ENCODE assay signal across 18 mouse cellular contexts in the genomic region with DNA sequence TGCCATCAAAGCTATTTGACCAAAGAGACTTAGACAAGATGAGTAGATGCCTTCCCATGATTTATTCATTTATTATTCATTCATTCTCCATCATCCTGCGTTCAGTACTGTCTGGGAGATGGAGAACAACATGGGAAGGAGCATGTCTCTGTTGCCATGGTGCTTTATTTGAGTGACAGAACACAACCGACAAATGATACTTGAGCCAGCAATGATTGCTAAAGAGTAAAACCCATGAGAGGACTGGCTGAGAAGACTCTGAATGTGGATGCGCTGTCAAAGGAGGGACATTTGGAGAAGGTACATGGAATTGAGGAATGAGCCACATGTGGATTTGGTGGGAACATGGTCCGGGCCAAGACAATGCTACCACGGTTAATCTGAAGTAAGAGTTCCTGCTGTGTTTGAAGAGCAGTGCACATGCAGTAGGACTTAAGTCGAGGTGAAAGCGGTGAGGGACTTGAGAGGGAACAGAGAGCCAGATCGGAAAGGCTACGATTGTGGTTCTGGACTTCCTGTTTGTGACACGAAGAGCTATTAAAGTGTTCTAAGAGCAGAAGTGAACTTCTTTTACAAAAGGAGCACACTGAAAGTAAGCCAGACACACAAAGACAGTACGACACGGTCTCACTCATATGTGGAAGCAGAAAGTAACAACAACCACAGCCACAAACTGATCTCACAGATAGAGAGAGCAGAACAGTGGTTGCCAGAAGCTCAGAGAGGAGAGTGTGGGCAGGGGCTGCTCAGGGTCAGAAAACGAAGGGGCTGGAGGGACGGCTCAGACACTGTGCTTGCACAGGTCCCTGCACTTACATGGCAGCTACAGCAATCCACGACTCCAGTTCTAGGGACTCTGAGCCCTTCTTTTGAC. TPM values are rescaled to one million over a fixed set of nuclear protein-coding genes. Genes with fewer than 3 reads are reported as not detected.
A peak's percentile ranks its signal among the peaks of the same experiment; 100 is the strongest.
DNase-seq lines count a peak whose midpoint lies in the region; ATAC-seq and TF ChIP-seq lines count a peak whose summit lies in the region.
"Had no signal": no experiment of that assay in that cellular context is flagged by ENCODE, and none has a peak within 500 bp of the region (broad histone marks: within the 10 kb centered on the region; RNA-seq: fewer than 3 reads in every experiment).

No protein-coding gene starts in this region.

- no peaks in the 10 kb centered on the region for H3K36me3 ChIP-seq in liver, embryonic 16.5 days (ENCODE audit: control insufficient read depth, insufficient read depth)
- no peaks in the 10 kb centered on the region for H3K36me3 ChIP-seq in small intestine, adult 2 months (ENCODE audit: control insufficient read depth, insufficient read depth, low read length)
- H3K36me3 ChIP-seq: heart, embryonic 15.5 days; limb, embryonic 13.5 days had no signal

- no peak for ATAC-seq in liver, embryonic 16.5 days (ENCODE audit: low read depth)
- ATAC-seq: forebrain, postnatal 0 days; hindbrain, postnatal 0 days had no signal

- TF ChIP-seq CTCF in bone marrow, adult 2 months (IDR thresholded peaks at IDR 0.05; ENCODE audit: control insufficient read depth, insufficient read depth, low read length) = no peak
- no peak for TF ChIP-seq CTCF in small intestine, adult 2 months (IDR thresholded peaks at IDR 0.05; ENCODE audit: extremely low read depth, insufficient read length, insufficient replicate concordance, low read depth, low read length)

- WGBS in bone marrow, adult 2 months = 17% methylated on average over 15 of the region's 15 CpGs
- 25% methylated on average over 15 of the region's 15 CpGs for WGBS in liver, embryonic 16.5 days (ENCODE audit: insufficient replicate concordance)
- 82% methylated on average over 15 of the region's 15 CpGs for WGBS in small intestine, adult 2 months

- H3K9ac ChIP-seq in liver, embryonic 16.5 days (ENCODE audit: low read depth, low read length) = peak overlapping the region; percentile 11
- H3K9ac ChIP-seq: forebrain, postnatal 0 days; heart, embryonic 15.5 days; limb, embryonic 13.5 days had no signal

- no peak for TF ChIP-seq POLR2A in bone marrow, adult 2 months (IDR thresholded peaks at IDR 0.05; ENCODE audit: borderline replicate concordance, control insufficient read depth, low read depth, low read length)
- no peak for TF ChIP-seq POLR2A in small intestine, adult 2 months (IDR thresholded peaks at IDR 0.05; ENCODE audit: low read depth, low read length)

- peak overlapping the region; percentile 87 for H3K27ac ChIP-seq in bone marrow, adult 2 months (ENCODE audit: control insufficient read depth, insufficient read depth, low read depth, low read length, poor library complexity)
- peak overlapping the region; percentile 10; the same call in 1 of the 2 replicates for H3K27ac ChIP-seq in liver, embryonic 16.5 days (ENCODE audit: low read length)
- peak overlapping the region; percentile 79 for H3K27ac ChIP-seq in small intestine, adult 2 months (ENCODE audit: insufficient read depth, low read depth, low read length)
- H3K27ac ChIP-seq: heart, embryonic 15.5 days; hindbrain, postnatal 0 days; limb, embryonic 13.5 days had no signal

- H3K27me3 ChIP-seq in liver, embryonic 16.5 days (ENCODE audit: control insufficient read depth, insufficient read depth, low read depth, low read length) = no peaks in the 10 kb centered on the region
- H3K27me3 ChIP-seq in small intestine, adult 2 months (ENCODE audit: control insufficient read depth, insufficient read depth, low read length) = no peaks in the 10 kb centered on the region
- H3K27me3 ChIP-seq: heart, embryonic 15.5 days; limb, embryonic 13.5 days had no signal

- peaks cover 3% of the 10 kb centered on the region; the same call in 1 of the 2 replicates for H3K4me1 ChIP-seq in bone marrow, adult 2 months (ENCODE audit: control insufficient read depth, insufficient read depth, low read length)
- no peaks in the 10 kb centered on the region; the same call in 1 of the 2 replicates for H3K4me1 ChIP-seq in liver, embryonic 16.5 days (ENCODE audit: control insufficient read depth, low read depth, low read length)
- H3K4me1 ChIP-seq in small intestine, adult 2 months (ENCODE audit: control insufficient read depth, insufficient read depth, insufficient read length, low read length) = peaks cover 4% of the 10 kb centered on the region; the same call in 1 of the 2 replicates
- H3K4me1 ChIP-seq: limb, embryonic 13.5 days had no signal

- no peaks in the 10 kb centered on the region for H3K9me3 ChIP-seq in liver, embryonic 16.5 days (replicated peaks; ENCODE audit: control insufficient read depth, low read length)
- H3K9me3 ChIP-seq: heart, embryonic 15.5 days; limb, embryonic 13.5 days had no signal

- no peak overlapping the region for H3K4me2 ChIP-seq in liver, embryonic 16.5 days (ENCODE audit: low read depth, low read length)
- H3K4me2 ChIP-seq: heart, embryonic 15.5 days; limb, embryonic 13.5 days had no signal

- intact Hi-C loops in heart, postnatal 14 days (cut with DNase I) = no loop called here

- peak; percentile 75 to 77 for DNase-seq in spleen, postnatal 36 days (ENCODE audit: low spot score in 2 of 2)
- no peak for DNase-seq in spleen, postnatal 14 days (ENCODE audit: low spot score in 2 of 2)
- no peak for DNase-seq in heart, postnatal 14 days
- no peak for DNase-seq in embryo, embryonic 9.5 days (ENCODE audit: extremely low spot score)
- no peak for DNase-seq in urinary bladder, adult 2 months (ENCODE audit: low spot score)
- DNase-seq: adrenal gland, postnatal 25 days; cerebellum, adult 11-12 months; forebrain, postnatal 0 days; gastrocnemius, postnatal 25 days; kidney, postnatal 10 days; layer of hippocampus, postnatal 36 days; lung, postnatal 14 days had no signal

- H3K4me3 ChIP-seq in bone marrow, adult 2 months (replicated peaks; ENCODE audit: control insufficient read depth, low read depth, low read length) = peak overlapping the region; percentile 12
- no peak overlapping the region for H3K4me3 ChIP-seq in liver, embryonic 16.5 days (ENCODE audit: low read depth, low read length)
- 0 out of 2 replicates have a peak overlapping the region, but pooled peaks have one; percentile 27 for H3K4me3 ChIP-seq in small intestine, adult 2 months (ENCODE audit: low read depth, low read length)
- H3K4me3 ChIP-seq: heart, embryonic 15.5 days; limb, embryonic 13.5 days had no signal

RNA-seq across cellular contexts. Expression of a gene that starts 14.3 kb away (rescaled TPM):
- polyA plus RNA-seq in bone marrow, adult 2 months (2011; ENCODE audit: insufficient read depth, insufficient read length, low replicate concordance, missing spikeins) = 26.8 and 34.7 TPM in 2 replicates
- polyA plus RNA-seq in liver, embryonic 16.5 days (2015; fragmentation: Nextera tagmentation; extraction: Ambion mirVana) = 14.0 and 14.5 TPM in 2 replicates
- polyA plus RNA-seq in small intestine, adult 2 months (2012; rRNA removed) = 21.9 and 33.9 TPM in 2 replicates
- 100 to 1,000 TPM; 122 to 133 TPM for total RNA-seq in heart, postnatal 14 days (2021)
- polyA plus RNA-seq in urinary bladder, adult 2 months (2012; rRNA removed) = 56.5 and 59.3 TPM in 2 replicates

Comparison
In these comparisons a context has a peak if more than half of its experiments do, and no peak if none do; other contexts are left out.
1. DNase-seq: peak in spleen, postnatal 36 days (2 of 2); none in spleen, postnatal 14 days (0 of 2), heart, postnatal 14 days (0 of 2), embryo, embryonic 9.5 days (single experiment) and urinary bladder, adult 2 months (single experiment).
2. H3K27ac ChIP-seq: peak in every context shown above with its lines; median percentile 87 in bone marrow, adult 2 months; 79 in small intestine, adult 2 months; 10 in liver, embryonic 16.5 days.